Mouse (Mus musculus): ENCODE measurements at regions not wholly inside any gene's neighbourhood (a gene's known extent, or its start where the extent isn't known, plus 50 kb on each side); places are given as distances from the start of the nearest gene placed in this dataset.
A peak's percentile ranks its signal among the peaks of the same experiment; 100 is the strongest.
"Not testable (repeated sequence)": the region's sequence is repeated elsewhere in the genome, so short reads cannot be mapped to it uniquely, and the experiment has no call there.

- no peak for DNase-seq (ENCODE audit: low spot score in 2 of 2)
These were observed 297.0 kb downstream of the Edem1 start for GRCm38 (mm10) chr6:109125447-109125846.

DNA sequence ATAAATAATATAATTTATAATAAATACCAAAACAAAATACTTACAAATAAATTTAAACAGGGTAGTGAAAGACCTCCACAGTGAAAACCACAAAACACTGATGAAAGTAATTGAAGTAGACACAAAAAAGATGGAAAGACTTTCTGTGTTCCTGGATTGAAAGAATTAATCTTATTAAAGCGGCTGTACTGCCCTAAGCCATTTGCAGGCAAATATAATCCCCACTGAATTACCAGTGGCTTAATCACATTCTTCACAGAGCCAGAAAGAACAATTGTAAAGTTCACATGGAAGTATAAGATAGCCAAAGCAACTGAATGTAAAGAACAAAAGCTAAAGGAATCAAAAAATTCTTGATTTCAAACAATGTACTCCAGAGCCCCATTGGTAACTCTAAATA is 298.8 kb downstream of the Edem1 start:
- DNase-seq (ENCODE audit: low spot score in 2 of 2), result no peak

DNA sequence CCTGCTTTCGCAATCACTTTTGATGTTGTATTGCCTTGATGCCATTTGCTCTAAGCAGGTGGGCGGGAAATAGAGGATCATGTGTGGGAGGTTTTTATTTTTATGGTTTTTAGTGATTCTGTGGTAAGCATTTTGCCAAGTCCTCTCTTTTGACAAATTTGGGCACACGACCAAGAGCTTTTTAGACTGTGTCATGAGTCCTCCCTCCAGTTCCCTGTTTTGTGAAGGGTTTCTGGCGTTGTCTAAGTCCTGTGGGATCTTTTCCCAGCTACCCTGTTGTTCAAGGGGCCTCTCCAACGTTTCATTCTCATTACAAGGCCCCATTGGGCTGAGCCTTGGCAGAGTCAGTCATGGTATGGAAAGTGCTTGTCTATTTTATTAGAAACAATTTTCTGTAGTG is 317.7 kb downstream of the Edem1 start:
- DNase-seq (ENCODE audit: low spot score in 2 of 2), result peak; percentile 17 to 72

DNA sequence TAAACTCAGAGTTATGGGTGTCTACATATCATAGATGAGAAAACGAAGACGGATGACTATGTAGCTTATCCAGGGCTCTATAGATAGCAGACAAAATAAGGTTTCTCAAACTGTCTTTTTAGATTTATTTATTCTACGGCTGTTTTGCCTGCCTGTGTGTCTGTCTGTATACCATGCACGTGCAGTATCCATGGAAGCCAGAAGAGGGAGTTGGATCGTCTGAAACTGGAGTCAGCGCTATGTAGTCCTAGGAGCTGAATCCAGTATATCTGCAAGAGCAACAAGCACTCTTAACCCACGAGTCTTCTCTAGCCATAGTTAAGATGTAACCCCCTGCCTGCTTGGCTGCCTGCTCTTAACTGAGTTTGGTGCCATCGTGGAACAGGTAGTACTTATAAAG is 320.6 kb downstream of the Edem1 start:
- DNase-seq (ENCODE audit: low spot score in 2 of 2), result no peak

GRCm38 (mm10) chr6:109150023-109150911 is 321.8 kb downstream of the Edem1 start:
- peak; percentile 85 to 93 for DNase-seq (ENCODE audit: low spot score in 2 of 2)

DNA sequence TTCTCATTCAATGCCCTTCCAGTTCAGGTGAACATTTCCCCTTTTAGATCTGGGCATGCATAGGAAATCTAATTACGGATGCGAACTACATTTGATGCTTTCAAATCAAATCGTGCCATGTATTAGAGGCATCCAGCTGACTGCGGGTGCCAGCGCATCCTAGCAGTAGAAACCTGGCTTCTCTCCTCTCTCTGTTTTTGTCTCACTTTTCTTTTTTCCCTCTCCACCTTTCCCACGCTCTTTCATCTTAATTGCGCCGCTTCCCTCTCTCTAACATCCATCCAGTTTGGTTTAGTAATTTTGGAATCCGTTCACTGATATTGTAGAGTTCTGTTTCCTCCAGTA is 322.4 kb downstream of the Edem1 start:
- no peak for DNase-seq (ENCODE audit: low spot score in 2 of 2)

DNA sequence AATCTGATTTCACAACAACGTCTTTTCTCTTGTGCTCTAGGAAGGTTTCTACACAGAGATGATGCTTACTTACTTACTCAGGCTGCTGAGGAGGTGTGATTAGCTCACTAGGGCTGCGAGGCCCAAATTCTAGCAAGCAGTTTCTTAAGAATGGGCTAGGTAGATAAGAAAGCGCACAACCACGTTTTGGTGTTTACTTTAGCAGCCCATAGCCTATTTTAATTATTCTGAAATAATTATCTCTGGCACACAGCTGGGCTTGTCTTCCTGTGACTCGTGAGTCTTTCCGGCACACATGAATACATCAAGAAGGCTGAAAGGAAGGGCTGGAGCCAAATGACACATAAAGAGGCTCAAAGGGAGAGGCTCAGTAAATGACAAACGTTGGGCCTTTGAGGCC is 325.2 kb downstream of the Edem1 start:
- DNase-seq (ENCODE audit: low spot score in 2 of 2), result no peak

- DNase-seq (ENCODE audit: low spot score in 2 of 2), result no peak
These were observed 331.1 kb downstream of the Edem1 start for GRCm38 (mm10) chr6:109159561-109159960.

DNA sequence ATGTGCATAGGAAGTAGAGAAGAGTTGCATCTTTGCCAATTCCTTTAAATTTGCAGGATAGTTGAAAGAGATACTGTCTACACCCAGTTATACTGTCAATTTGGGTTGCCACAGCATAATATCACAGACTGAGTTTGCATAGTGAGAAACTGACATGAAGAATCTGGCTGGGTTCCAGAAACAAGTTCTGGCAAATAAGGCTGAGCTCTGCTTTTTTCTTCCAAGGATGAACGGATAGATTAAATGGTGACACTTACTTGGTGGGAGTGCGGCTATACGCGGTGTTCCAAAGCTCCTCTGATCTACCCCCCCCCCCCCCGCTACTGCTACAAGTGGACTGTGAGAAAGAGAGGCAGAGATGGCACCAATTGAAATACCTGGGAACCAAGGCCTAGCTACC is 339.0 kb downstream of the Edem1 start:
- DNase-seq (ENCODE audit: low spot score in 2 of 2), result no peak

DNA sequence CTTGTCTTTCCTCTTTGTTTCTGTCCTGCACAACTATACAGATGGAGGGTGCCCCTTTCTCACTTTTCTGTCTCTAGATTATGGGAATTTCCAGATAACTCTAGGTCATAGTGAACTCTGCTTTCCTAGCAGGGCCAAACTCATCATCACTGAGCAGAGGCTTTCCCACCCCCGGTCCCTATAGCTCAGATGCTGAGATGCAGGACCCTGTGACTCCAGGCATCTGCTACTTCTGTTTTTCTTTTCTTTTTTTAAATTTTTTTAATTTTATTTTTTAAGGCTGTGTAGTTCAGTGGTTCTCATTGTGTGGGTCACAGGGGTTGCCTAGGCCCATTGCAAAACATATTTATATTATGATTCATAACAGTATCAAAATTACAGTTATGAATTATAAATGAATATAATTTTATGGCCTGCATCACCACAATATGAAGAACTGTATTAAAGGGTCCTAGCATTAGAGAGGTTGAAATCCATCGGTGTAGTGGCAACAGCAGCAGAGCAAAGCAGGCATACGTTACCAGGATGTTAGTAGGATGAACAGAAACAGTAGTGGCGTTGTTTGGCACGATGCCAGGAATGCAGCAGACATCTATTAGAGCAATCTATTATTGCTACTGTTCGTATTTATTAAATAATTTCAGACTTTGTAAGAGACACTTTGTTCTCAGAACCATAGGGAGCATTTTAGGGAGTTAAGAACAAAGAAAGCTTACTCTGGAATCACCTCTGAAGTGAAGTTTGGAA is 343.8 kb downstream of the Edem1 start:
- DNase-seq (ENCODE audit: low spot score in 2 of 2), result no peak

- no peak for DNase-seq (ENCODE audit: low spot score in 2 of 2)
These were observed 344.6 kb downstream of the Edem1 start for GRCm38 (mm10) chr6:109173015-109173414.

DNA sequence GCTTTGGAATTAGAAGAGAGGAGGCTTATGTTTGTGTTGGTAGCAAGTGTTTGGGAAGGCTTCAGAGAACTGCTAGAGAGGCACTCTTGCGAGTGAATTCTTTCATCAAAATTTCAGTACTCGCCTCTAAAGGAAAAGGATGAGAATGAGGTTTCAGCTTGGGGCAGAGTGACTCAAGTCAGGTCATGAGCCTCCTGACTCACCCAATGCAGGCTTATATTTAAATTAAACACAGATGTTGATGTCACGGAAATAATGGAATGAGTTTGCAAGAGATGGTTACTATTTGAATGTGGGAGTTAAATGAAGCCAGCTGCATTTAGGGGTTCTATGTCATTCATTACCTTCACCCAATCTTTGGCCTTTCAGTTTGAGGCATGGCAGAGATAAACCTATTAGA is 348.4 kb downstream of the Edem1 start:
- no peak for DNase-seq (ENCODE audit: low spot score in 2 of 2)

- DNase-seq (ENCODE audit: low spot score in 2 of 2), result no peak
These were observed 354.4 kb downstream of the Edem1 start for GRCm38 (mm10) chr6:109182878-109183277.

DNA sequence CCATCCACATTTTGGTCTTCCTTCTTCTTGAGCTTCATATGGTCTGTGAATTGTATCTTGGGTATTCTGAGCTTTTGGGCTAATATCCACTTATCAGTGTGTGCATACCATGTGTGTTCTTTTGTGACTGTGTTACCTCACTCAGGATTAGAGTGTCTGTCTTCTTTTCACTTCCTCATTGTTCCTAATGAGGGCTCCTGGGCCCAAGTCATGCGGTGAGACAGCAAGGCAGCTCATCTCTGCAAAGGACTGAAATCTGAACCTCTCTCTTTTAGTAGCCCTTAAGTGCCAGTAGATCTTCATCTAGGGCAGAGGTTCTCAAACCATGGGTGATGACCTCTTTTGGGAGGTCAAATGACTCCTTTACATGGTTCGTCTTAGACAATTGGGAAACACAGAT is 364.6 kb downstream of the Edem1 start:
- not testable (repeated sequence) for DNase-seq (ENCODE audit: low spot score in 2 of 2)

DNA sequence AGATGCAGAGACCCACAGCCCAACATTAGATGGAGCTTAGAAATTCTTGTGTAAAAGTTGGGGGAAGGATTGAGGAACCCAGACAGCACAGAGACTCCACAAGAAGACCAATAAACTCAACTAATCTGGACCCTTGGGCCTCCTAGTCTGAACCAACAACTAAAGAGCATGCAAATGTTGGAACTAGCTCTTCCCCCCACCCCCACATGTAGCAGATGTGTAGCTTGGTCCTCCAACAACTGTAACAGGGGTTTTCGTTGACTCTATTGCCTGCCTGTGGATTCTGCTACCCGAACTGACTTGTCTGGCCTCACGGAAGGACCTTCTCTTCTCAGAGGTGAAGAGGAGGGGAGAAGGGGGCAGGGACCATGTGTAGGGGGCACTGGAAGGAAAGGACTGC is 365.2 kb downstream of the Edem1 start:
- no peak for DNase-seq (ENCODE audit: low spot score in 2 of 2)

- no peak for DNase-seq (ENCODE audit: low spot score in 2 of 2)
These were observed 381.3 kb downstream of the Edem1 start for GRCm38 (mm10) chr6:109209699-109210098.

DNA sequence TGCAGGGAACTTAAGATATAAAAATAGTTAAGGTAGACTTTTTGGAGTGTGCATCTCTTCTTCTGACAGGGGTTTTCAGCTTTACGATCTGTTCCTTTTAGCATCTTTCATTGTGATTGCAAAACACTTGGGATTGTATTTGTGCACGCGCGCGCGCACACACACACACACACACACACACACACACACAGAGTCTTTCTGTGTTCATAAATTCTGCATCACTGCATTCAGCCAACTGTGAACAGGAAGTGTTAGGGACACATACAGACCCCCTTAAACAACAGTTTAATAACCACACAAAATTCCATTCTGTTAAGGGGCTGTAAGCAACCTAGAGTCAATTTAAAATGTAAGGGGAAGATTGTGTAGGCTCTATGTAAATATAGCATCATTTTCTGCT is 401.9 kb downstream of the Edem1 start:
- DNase-seq (ENCODE audit: low spot score in 2 of 2), result no peak

- DNase-seq (ENCODE audit: low spot score in 2 of 2), result peak in 1 of 2 experiments; percentile 52
These were observed 405.0 kb downstream of the Edem1 start for GRCm38 (mm10) chr6:109233426-109233825.

- no peak for DNase-seq (ENCODE audit: low spot score in 2 of 2)
These were observed 417.2 kb downstream of the Edem1 start for GRCm38 (mm10) chr6:109245666-109246065.

DNA sequence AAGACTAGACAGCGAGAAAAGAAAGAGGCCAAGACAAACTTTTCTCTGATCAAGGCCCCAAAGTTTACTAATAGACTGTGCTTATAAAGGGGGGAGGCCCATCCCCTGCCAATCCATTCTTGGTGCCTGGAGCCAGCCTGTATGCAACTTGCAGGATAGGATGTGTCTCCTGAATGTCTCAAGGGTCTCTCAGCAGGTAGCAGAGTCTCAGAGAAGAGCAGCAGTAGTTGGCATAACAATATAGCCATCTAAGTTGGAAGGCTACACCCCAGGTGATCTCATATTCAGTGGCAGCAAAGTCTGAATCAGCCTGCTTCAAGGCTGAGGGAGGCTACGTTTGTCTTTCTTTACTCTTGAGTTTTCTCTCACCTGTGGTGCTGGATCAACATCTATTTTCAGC is 418.1 kb downstream of the Edem1 start:
- DNase-seq (ENCODE audit: low spot score in 2 of 2), result not testable (repeated sequence)
